Mouse (Mus musculus) forebrain, embryonic 12.5 days (tissue): Measurements from ENCODE around the gene Anapc15-ps. TPM values are rescaled to one million over a fixed set of nuclear protein-coding genes. Genes with fewer than 3 reads are reported as not detected.
A peak's percentile ranks its signal among the peaks of the same experiment; 100 is the strongest.

Experiments used
- ATAC-seq: fragments of 200-750 bp; cut with Nextera tagmentation; 2 replicates; pipeline ENCODE4 v1.8.0; 2017; ENCODE audit warnings: moderate TSS enrichment; ENCODE audit not compliant: low FRiP score
- H3K27ac ChIP-seq: fragments of 300-500 bp; sonication (generic); 2 replicates; pipeline ENCODE4 v1.5.1; 2016; ENCODE audit warnings: mild to moderate bottlenecking
- H3K27me3 ChIP-seq: fragments of 300-500 bp; sonication (generic); 2 replicates; pipeline ENCODE4 v1.6.1; 2016; ENCODE audit warnings: mild to moderate bottlenecking
- H3K36me3 ChIP-seq: fragments of 300-500 bp; sonication (generic); replicated peaks from 2 replicates; pipeline ENCODE4 v1.6.1; 2016; ENCODE audit warnings: mild to moderate bottlenecking
- H3K4me1 ChIP-seq: fragments of 300-500 bp; sonication (generic); 2 replicates; pipeline ENCODE4 v1.6.1; 2016
- H3K4me2 ChIP-seq: fragments of 300-500 bp; sonication (generic); 2 replicates; pipeline ENCODE4 v1.6.1; 2016; ENCODE audit warnings: mild to moderate bottlenecking, moderate library complexity
- H3K4me3 ChIP-seq: fragments of 300-500 bp; sonication (generic); replicated peaks from 2 replicates; pipeline ENCODE4 v1.5.1; 2016; ENCODE audit warnings: mild to moderate bottlenecking
- H3K9ac ChIP-seq: fragments of 300-500 bp; sonication (generic); 2 replicates; pipeline ENCODE4 v1.6.1; 2016; ENCODE audit warnings: mild to moderate bottlenecking
- H3K9me3 ChIP-seq: fragments of 300-500 bp; sonication (generic); 2 replicates; pipeline ENCODE4 v1.6.1; 2016
- WGBS: fragments of 180-500 bp; shearing (Covaris S2); methylation state at CpG from one replicate; pipeline ENCODE4 v1.1.7; 2016; 5-methylcytosine and 5-hydroxymethylcytosine counted together
- polyA plus RNA-seq: library from polyadenylated mRNA; unstranded; fragments of >200 nt; fragmentation: Nextera tagmentation; extraction: Ambion mirVana; gene quantifications from 2 replicates; pipeline ENCODE4 v1.2.1, GENCODE M21; 2016

Gene Anapc15-ps
- polyA plus RNA-seq, 1 experiment from 2014 or later, result not detected

DNA sequence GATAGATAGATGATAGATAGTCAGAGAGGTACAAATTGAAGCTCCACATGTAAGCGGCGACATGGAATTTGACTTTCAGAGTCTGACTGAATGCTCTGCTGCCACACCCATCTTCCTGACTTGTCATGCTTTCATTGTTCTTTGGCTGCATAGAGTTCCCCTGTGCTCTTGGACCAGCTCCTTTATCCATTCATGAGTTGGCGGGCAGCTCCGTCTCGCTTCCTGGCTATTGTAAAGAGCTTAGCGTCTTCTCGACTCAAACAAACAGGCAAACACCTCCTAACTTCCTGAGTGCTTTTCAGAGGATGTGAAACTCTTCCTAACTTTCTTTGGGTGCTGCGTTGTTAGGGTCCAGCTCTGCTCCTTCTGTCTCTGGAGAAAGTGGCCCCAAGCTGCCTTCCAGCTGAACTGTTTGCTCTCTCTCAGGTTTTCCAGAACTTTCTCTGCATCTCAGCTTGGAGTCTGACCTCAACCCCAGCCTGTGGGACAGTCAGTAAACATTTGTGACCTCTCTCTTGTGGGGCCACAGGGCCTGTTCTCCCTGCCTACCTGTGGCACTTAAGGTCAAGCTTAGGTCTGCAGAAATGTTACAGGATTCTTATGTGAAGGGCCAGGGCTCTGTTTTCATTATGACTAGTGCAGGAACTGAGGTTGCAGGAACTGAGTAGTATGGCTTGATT is 13.6 kb downstream of the Anapc15-ps start:
- no peak for ATAC-seq
- 34% methylated on average over 8 of the region's 8 CpGs for WGBS
- no peaks in the 10 kb centered on the region for H3K36me3 ChIP-seq
- no peaks in the 10 kb centered on the region for H3K27me3 ChIP-seq
- H3K4me3 ChIP-seq, result no peak overlapping the region
- peaks cover 12% of the 10 kb centered on the region for H3K4me1 ChIP-seq
- no peak overlapping the region for H3K27ac ChIP-seq
- H3K9ac ChIP-seq, result no peak overlapping the region
- H3K4me2 ChIP-seq, result no peak overlapping the region
- no peaks in the 10 kb centered on the region for H3K9me3 ChIP-seq

DNA sequence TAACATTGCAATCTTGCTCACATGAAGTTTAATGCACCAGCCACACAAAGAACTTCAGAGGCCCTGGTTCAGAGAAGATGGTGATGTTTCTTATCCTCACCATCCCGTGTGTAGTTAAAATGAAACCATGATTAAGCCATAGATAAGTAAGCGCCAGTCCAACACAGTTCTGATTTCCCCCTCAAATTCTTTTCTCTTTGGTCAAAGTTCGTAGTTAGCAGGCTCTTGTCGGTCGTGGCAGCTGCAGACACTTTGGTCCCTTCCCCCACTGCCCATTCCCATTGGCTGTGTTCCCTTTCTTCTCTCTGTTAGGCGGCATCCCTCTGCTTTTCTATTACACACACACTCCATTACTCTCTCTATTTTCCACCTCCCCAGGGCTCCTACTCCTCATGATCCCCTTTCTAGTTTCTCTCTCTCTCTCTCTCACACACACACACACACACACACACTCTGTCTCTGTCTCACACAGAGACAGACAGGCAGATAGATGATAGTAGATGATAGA is 14.4 kb downstream of the Anapc15-ps start:
- no peak overlapping the region for H3K9ac ChIP-seq
- no peak overlapping the region for H3K4me3 ChIP-seq
- no peak overlapping the region for H3K27ac ChIP-seq
- H3K27me3 ChIP-seq, result no peaks in the 10 kb centered on the region
- H3K4me2 ChIP-seq, result no peak overlapping the region
- no peaks in the 10 kb centered on the region for H3K36me3 ChIP-seq
- H3K4me1 ChIP-seq, result peaks cover 12% of the 10 kb centered on the region
- 35% methylated on average over 6 of the region's 6 CpGs for WGBS
- ATAC-seq, result peak; percentile 70
- H3K9me3 ChIP-seq, result no peaks in the 10 kb centered on the region

DNA sequence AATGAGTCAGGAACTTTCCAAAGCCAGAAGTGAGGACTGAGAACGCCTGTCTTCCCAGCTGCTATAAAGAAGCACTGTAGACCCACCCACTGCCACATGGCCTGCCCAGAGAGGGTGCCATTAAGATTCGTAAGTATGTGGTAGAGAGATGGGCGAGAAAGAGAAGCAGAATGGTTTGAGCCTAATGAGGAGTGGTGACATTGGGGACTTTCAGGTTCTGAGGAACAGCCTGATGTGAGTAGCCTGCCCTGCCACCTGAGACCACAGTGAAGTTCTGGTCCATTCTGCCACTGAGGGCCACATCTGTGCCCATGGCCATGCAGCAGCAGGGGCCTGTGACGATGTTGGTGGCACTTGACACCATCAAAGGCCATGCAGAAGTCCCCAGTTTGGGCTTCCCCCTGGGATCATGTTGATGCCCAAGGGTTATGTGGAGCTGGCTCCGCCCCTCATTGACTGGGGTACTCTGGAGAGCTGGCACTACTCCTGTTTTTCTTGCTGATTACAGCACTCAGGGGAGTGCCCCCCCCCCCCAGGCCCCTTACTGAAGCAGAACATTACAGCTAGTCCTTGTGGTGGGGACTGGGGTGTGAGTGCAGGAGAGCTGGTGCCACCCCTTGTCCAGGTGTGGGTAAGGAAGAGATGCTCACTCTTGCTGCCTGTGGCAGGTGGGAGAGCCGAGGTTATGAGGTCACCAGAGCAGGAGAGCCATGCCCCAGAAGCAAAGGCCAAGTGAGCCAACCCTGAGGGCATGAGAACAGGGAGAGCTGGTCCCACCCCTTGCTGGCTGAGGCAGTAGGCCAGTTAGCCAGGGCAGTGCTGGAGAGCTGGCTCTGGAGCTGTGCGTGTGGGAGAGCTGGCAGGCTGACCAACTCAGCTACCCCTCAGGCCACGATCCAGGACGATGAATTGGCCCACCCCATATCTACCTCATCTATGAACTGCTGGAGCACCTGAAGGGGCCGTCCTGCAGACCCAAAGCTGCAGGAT is 16.7 kb downstream of the Anapc15-ps start:
- Histone ChIP-seq H3K36me3 (no peaks in the 10 kb centered on the region), H3K27ac (no peak overlapping the region), H3K9ac (no peak overlapping the region), H3K4me2 (no peak overlapping the region), H3K27me3 (no peaks in the 10 kb centered on the region), H3K4me3 (no peak overlapping the region), H3K4me1 (peaks cover 12% of the 10 kb centered on the region), H3K9me3 (no peaks in the 10 kb centered on the region)
- WGBS, result 84% methylated on average over 10 of the region's 10 CpGs
- ATAC-seq, result 0 out of 2 replicates have a peak, but pooled peaks have one; percentile 33

- Histone ChIP-seq H3K9ac (no peak overlapping the region), H3K27ac (no peak overlapping the region), H3K36me3 (no peaks in the 10 kb centered on the region), H3K27me3 (no peaks in the 10 kb centered on the region), H3K4me1 (no peaks in the 10 kb centered on the region), H3K4me2 (no peak overlapping the region), H3K9me3 (no peaks in the 10 kb centered on the region), H3K4me3 (no peak overlapping the region)
- 83% methylated on average over 5 of the region's 5 CpGs for WGBS
- no peak for ATAC-seq
Observed at GRCm38 (mm10) chr10:95652131-95652530, 21.1 kb downstream of the Anapc15-ps start.

GRCm38 (mm10) chr10:95648326-95648888 is 24.8 kb downstream of the Anapc15-ps start:
- H3K4me2 ChIP-seq, result no peak overlapping the region
- no peak overlapping the region for H3K4me3 ChIP-seq
- no peak for ATAC-seq
- H3K9me3 ChIP-seq, result no peaks in the 10 kb centered on the region
- no peaks in the 10 kb centered on the region for H3K36me3 ChIP-seq
- WGBS, result 89% methylated on average over 11 of the region's 11 CpGs
- H3K4me1 ChIP-seq, result no peaks in the 10 kb centered on the region
- no peaks in the 10 kb centered on the region for H3K27me3 ChIP-seq
- H3K9ac ChIP-seq, result no peak overlapping the region
- no peak overlapping the region for H3K27ac ChIP-seq

GRCm38 (mm10) chr10:95647128-95647527 is 26.1 kb downstream of the Anapc15-ps start:
- WGBS, result 76% methylated on average over 9 of the region's 9 CpGs
- Histone ChIP-seq H3K4me3 (no peak overlapping the region), H3K9me3 (no peaks in the 10 kb centered on the region)

GRCm38 (mm10) chr10:95646576-95646975 is 26.7 kb downstream of the Anapc15-ps start:
- 96% methylated on average over 10 of the region's 10 CpGs for WGBS
- no peaks in the 10 kb centered on the region for H3K27me3 ChIP-seq

More at GRCm38 (mm10) chr10:95647128-95647527, 26.1 kb downstream of the Anapc15-ps start:
- H3K9ac ChIP-seq, result no peak overlapping the region
- H3K36me3 ChIP-seq, result no peaks in the 10 kb centered on the region
- H3K4me1 ChIP-seq, result no peaks in the 10 kb centered on the region
- no peak overlapping the region for H3K27ac ChIP-seq
- ATAC-seq, result no peak
- H3K27me3 ChIP-seq, result no peaks in the 10 kb centered on the region
- H3K4me2 ChIP-seq, result no peak overlapping the region

GRCm38 (mm10) chr10:95643696-95644360 is 29.4 kb downstream of the Anapc15-ps start:
- Histone ChIP-seq H3K4me1 (no peaks in the 10 kb centered on the region), H3K4me3 (no peak overlapping the region), H3K27me3 (no peaks in the 10 kb centered on the region), H3K9ac (no peak overlapping the region), H3K27ac (no peak overlapping the region), H3K9me3 (no peaks in the 10 kb centered on the region), H3K36me3 (no peaks in the 10 kb centered on the region), H3K4me2 (no peak overlapping the region)
- 88% methylated on average over 6 of the region's 6 CpGs for WGBS
- no peak for ATAC-seq

More at GRCm38 (mm10) chr10:95646576-95646975, 26.7 kb downstream of the Anapc15-ps start:
- Histone ChIP-seq H3K9ac (no peak overlapping the region), H3K27ac (no peak overlapping the region), H3K36me3 (no peaks in the 10 kb centered on the region), H3K4me2 (no peak overlapping the region), H3K9me3 (no peaks in the 10 kb centered on the region), H3K4me3 (no peak overlapping the region), H3K4me1 (no peaks in the 10 kb centered on the region)
- no peak for ATAC-seq

DNA sequence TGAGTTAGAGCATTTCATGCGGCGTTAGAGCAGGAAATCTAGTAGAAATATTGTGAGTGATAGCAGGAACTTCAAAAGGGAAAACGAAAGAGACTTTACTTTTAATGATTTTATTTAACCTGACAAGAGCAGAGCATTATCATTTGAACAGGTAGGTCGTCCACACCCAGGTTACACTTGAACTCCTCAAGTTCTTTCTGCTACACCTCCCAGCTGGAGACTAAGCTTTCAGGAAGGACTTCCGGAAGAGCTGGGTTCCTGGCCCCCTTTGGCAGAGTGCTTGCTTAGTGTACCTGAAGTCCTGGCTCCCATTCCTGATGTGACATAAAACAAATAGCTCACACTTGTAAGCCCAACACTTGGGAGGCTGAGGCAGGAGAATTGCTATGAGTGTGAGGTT is 30.2 kb downstream of the Anapc15-ps start:
- H3K9me3 ChIP-seq, result no peaks in the 10 kb centered on the region
- 72% methylated on average over 5 of the region's 5 CpGs for WGBS
- H3K4me1 ChIP-seq, result no peaks in the 10 kb centered on the region
- no peak overlapping the region for H3K9ac ChIP-seq
- ATAC-seq, result no peak
- H3K4me2 ChIP-seq, result no peak overlapping the region
- H3K27me3 ChIP-seq, result no peaks in the 10 kb centered on the region
- H3K4me3 ChIP-seq, result no peak overlapping the region
- H3K36me3 ChIP-seq, result no peaks in the 10 kb centered on the region
- H3K27ac ChIP-seq, result no peak overlapping the region

DNA sequence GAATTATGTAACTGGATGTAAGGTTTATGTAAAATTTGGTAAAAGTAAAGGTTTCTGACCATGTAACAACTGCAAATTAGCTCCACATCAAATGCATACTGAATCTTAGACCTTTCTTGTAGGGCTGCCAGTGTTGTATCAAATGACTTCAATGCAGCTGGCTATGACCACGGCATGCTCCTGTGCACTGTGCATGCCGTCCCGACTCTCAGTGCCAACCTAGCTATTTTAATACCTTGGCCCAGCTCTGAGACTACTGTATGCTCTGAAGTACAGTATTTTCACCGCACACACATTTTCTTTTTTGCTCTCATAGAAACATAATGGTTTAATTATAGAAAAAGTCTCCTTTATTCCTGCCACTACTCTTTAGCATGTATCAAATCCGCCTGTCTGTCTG is 31.9 kb downstream of the Anapc15-ps start:
- WGBS, result 77% methylated on average over 5 of the region's 5 CpGs
- no peaks in the 10 kb centered on the region for H3K27me3 ChIP-seq
- H3K36me3 ChIP-seq, result no peaks in the 10 kb centered on the region
- no peak overlapping the region for H3K4me2 ChIP-seq
- no peaks in the 10 kb centered on the region for H3K4me1 ChIP-seq
- ATAC-seq, result no peak
- H3K4me3 ChIP-seq, result no peak overlapping the region
- no peak overlapping the region for H3K27ac ChIP-seq
- no peaks in the 10 kb centered on the region for H3K9me3 ChIP-seq
- H3K9ac ChIP-seq, result no peak overlapping the region

GRCm38 (mm10) chr10:95639429-95639828 is 33.8 kb downstream of the Anapc15-ps start:
- H3K27ac ChIP-seq, result no peak overlapping the region
- H3K27me3 ChIP-seq, result no peaks in the 10 kb centered on the region
- H3K4me3 ChIP-seq, result no peak overlapping the region
- H3K36me3 ChIP-seq, result no peaks in the 10 kb centered on the region
- no peaks in the 10 kb centered on the region for H3K4me1 ChIP-seq
- WGBS, result 83% methylated on average over 5 of the region's 5 CpGs
- H3K9ac ChIP-seq, result no peak overlapping the region
- no peaks in the 10 kb centered on the region for H3K9me3 ChIP-seq
- no peak for ATAC-seq
- no peak overlapping the region for H3K4me2 ChIP-seq

- no peaks in the 10 kb centered on the region for H3K36me3 ChIP-seq
- H3K4me2 ChIP-seq, result no peak overlapping the region
- H3K27ac ChIP-seq, result no peak overlapping the region
- no peak for ATAC-seq
- WGBS, result 91% methylated on average over 15 of the region's 15 CpGs
- H3K9me3 ChIP-seq, result no peaks in the 10 kb centered on the region
- no peaks in the 10 kb centered on the region for H3K4me1 ChIP-seq
- H3K27me3 ChIP-seq, result no peaks in the 10 kb centered on the region
- H3K9ac ChIP-seq, result no peak overlapping the region
- no peak overlapping the region for H3K4me3 ChIP-seq
Observed at GRCm38 (mm10) chr10:95634751-95635150, 38.5 kb downstream of the Anapc15-ps start.
